ENCODE assay signal across 8 mouse cellular contexts in genomic region chr2:36203011-36203825, GRCm38 (mm10). TPM values are rescaled to one million over a fixed set of nuclear protein-coding genes. Genes with fewer than 3 reads are reported as not detected.
DNase-seq lines count a peak whose midpoint lies in the region; ATAC-seq and TF ChIP-seq lines count a peak whose summit lies in the region.

No protein-coding gene starts in this region.

- H3K4me3 ChIP-seq in kidney, postnatal 0 days (replicated peaks; ENCODE audit: low read depth, low read length): peak overlapping the region; percentile 33
- H3K4me3 ChIP-seq in forebrain, postnatal 0 days (ENCODE audit: low read depth, low read length): peak overlapping the region; percentile 37
- H3K4me3 ChIP-seq in midbrain, embryonic 12.5 days: peak overlapping the region; percentile 39

- H3K27me3 ChIP-seq in kidney, postnatal 0 days (ENCODE audit: insufficient read depth, low read length): peaks cover 22% of the 10 kb centered on the region; the same call in 1 of the 2 replicates
- no peaks in the 10 kb centered on the region; the same call in 1 of the 2 replicates for H3K27me3 ChIP-seq in forebrain, postnatal 0 days (ENCODE audit: insufficient read depth, low read length)
- H3K27me3 ChIP-seq in midbrain, embryonic 12.5 days: peaks cover 82% of the 10 kb centered on the region

- H3K4me2 ChIP-seq in kidney, postnatal 0 days (ENCODE audit: low read length): peak overlapping the region; percentile 82
- H3K4me2 ChIP-seq in forebrain, postnatal 0 days (ENCODE audit: low read depth): peak overlapping the region; percentile 70
- H3K4me2 ChIP-seq in midbrain, embryonic 12.5 days (replicated peaks): peak overlapping the region; percentile 74

- no peak overlapping the region for H3K27ac ChIP-seq in kidney, postnatal 0 days
- peak overlapping the region; percentile 81 for H3K27ac ChIP-seq in forebrain, postnatal 0 days (ENCODE audit: low read depth, low read length)
- no peak overlapping the region for H3K27ac ChIP-seq in midbrain, embryonic 12.5 days (replicated peaks)

- WGBS in kidney, postnatal 0 days: 2% methylated on average over 39 of the region's 39 CpGs
- 1% methylated on average over 39 of the region's 39 CpGs for WGBS in forebrain, postnatal 0 days
- WGBS in midbrain, embryonic 12.5 days: 1% methylated on average over 39 of the region's 39 CpGs

- H3K9ac ChIP-seq in kidney, postnatal 0 days (ENCODE audit: low read depth, low read length): peak overlapping the region; percentile 23; the same call in 1 of the 2 replicates
- H3K9ac ChIP-seq in forebrain, postnatal 0 days: peak overlapping the region; percentile 54
- peak overlapping the region; percentile 48 for H3K9ac ChIP-seq in midbrain, embryonic 12.5 days (replicated peaks)

- H3K4me1 ChIP-seq in kidney, postnatal 0 days (replicated peaks; ENCODE audit: insufficient read depth, low read length): peaks cover 8% of the 10 kb centered on the region
- H3K4me1 ChIP-seq in forebrain, postnatal 0 days (ENCODE audit: insufficient read depth): peaks cover 12% of the 10 kb centered on the region
- H3K4me1 ChIP-seq in midbrain, embryonic 12.5 days: peaks cover 28% of the 10 kb centered on the region

- DNase-seq in kidney, postnatal 0 days (ENCODE audit: low spot score): no peak
- no peak for DNase-seq in kidney, adult 11 months
- DNase-seq in T-cell, adult 2 months (ENCODE audit: low spot score): peak; percentile 34
- peak; percentile 77 for DNase-seq in forebrain, postnatal 0 days
- peak; percentile 50 to 64 for DNase-seq in left cerebral cortex, postnatal 10 days (ENCODE audit: extremely low spot score in 1 of 2, low spot score in 2 of 2)
- DNase-seq in spleen, adult 18-20 months: peak; percentile 41 to 52
- DNase-seq in gastrocnemius, postnatal 36 days: no peak

- no peaks in the 10 kb centered on the region for H3K36me3 ChIP-seq in kidney, postnatal 0 days (ENCODE audit: insufficient read depth, low read length)
- H3K36me3 ChIP-seq in forebrain, postnatal 0 days (ENCODE audit: insufficient read depth): no peaks in the 10 kb centered on the region
- H3K36me3 ChIP-seq in midbrain, embryonic 12.5 days: no peaks in the 10 kb centered on the region

- no peaks in the 10 kb centered on the region for H3K9me3 ChIP-seq in kidney, postnatal 0 days (replicated peaks; ENCODE audit: low read length)
- H3K9me3 ChIP-seq in forebrain, postnatal 0 days (ENCODE audit: low read length): no peaks in the 10 kb centered on the region
- no peaks in the 10 kb centered on the region for H3K9me3 ChIP-seq in midbrain, embryonic 12.5 days

- intact Hi-C loops in left cerebral cortex, postnatal 10 days (cut with DNase I): no loop called here
- intact Hi-C loops in gastrocnemius, postnatal 36 days (cut with DNase I): no loop called here

- TF ChIP-seq CTCF in kidney, postnatal 0 days (IDR thresholded peaks at IDR 0.05; ENCODE audit: low read depth): no peak
- peak; percentile 31 for TF ChIP-seq CTCF in forebrain, postnatal 0 days (IDR thresholded peaks at IDR 0.05; ENCODE audit: low read depth)

- no peak for ATAC-seq in kidney, postnatal 0 days (replicated peaks; ENCODE audit: low FRiP score, low read depth)
- peak; percentile 78 for ATAC-seq in forebrain, postnatal 0 days
- peak; percentile 86 for ATAC-seq in midbrain, embryonic 12.5 days (ENCODE audit: low FRiP score, low read depth)

RNA-seq across cellular contexts. Expression of gene Ptgs1, which starts 27.0 kb away (rescaled TPM):
- polyA plus RNA-seq in kidney, postnatal 0 days (2015; fragmentation: Nextera tagmentation; extraction: Ambion mirVana): 41.9 and 42.0 TPM in 2 replicates
- 4.9 and 6.6 TPM in 2 replicates for total RNA-seq in forebrain, postnatal 0 days (2014; rRNA removed)
- polyA plus RNA-seq in forebrain, postnatal 0 days (2015; fragmentation: Nextera tagmentation; extraction: Ambion mirVana): 4.4 and 5.5 TPM in 2 replicates
- total RNA-seq in left cerebral cortex, postnatal 10 days (2021): 10 to 100 TPM; 11.8 to 13.0 TPM
- polyA plus RNA-seq in midbrain, embryonic 12.5 days (2016; fragmentation: Nextera tagmentation; extraction: Ambion mirVana): 3.9 and 4.4 TPM in 2 replicates
- total RNA-seq in gastrocnemius, postnatal 36 days (2021): 1 to 10 TPM; 3.2 to 3.7 TPM

Comparison
In these comparisons a context has a peak if more than half of its experiments do, and no peak if none do; other contexts are left out.
1. DNase-seq: peak in T-cell, adult 2 months (single experiment), forebrain, postnatal 0 days (single experiment), left cerebral cortex, postnatal 10 days (2 of 2) and spleen, adult 18-20 months (2 of 2); none in kidney, postnatal 0 days (single experiment), kidney, adult 11 months (single experiment) and gastrocnemius, postnatal 36 days (0 of 2).
2. Peak in every context shown above with its lines, with median percentiles within 50 percentile points of each other: H3K4me2 ChIP-seq, H3K4me3 ChIP-seq and H3K9ac ChIP-seq.